Mouse (Mus musculus) thymus, adult 2 months (tissue): Measurements from ENCODE around the gene Dennd2c. TPM values are rescaled to one million over a fixed set of nuclear protein-coding genes. Genes with fewer than 3 reads are reported as not detected.

Experiments
- DNase-seq: peaks from one replicate; pipeline ENCODE4 v3.0.0; 2021
- H3K27ac ChIP-seq: fragments of 200-500 bp; 2 replicates; pipeline ENCODE4 v1.5.1; 2012; ENCODE audit warnings: low read length, control low read depth; ENCODE audit not compliant: control insufficient read depth, insufficient read depth
- H3K27me3 ChIP-seq: fragments of 200-500 bp; 2 replicates; pipeline ENCODE4 v1.6.1; 2012; ENCODE audit warnings: mild to moderate bottlenecking, low read length, moderate library complexity, mixed read lengths; ENCODE audit not compliant: control insufficient read depth, insufficient read depth
- H3K36me3 ChIP-seq: fragments of 200-500 bp; 2 replicates; pipeline ENCODE4 v1.6.1; 2012; ENCODE audit warnings: mild to moderate bottlenecking, low read length, moderate library complexity; ENCODE audit not compliant: control insufficient read depth, insufficient read depth
- H3K4me1 ChIP-seq: fragments of 200-500 bp; replicated peaks from 2 replicates; pipeline ENCODE4 v1.6.1; 2012; ENCODE audit warnings: low read length; ENCODE audit not compliant: control insufficient read depth, insufficient read depth
- H3K4me3 ChIP-seq: fragments of 200-500 bp; 2 replicates; pipeline ENCODE4 v1.5.1; 2012; ENCODE audit warnings: mild to moderate bottlenecking, low read length, control low read depth, moderate library complexity; ENCODE audit not compliant: control insufficient read depth, insufficient read depth
- CTCF ChIP-seq: fragments of 200-500 bp; IDR thresholded peaks from 2 replicates; pipeline ENCODE4 v1.5.1; 2012; ENCODE audit warnings: mild to moderate bottlenecking, control low read depth, low read length, moderate library complexity, borderline replicate concordance; ENCODE audit not compliant: control insufficient read depth, poor library complexity, insufficient read depth; ENCODE audit errors: extremely low read depth
- POLR2A ChIP-seq: fragments of 200-500 bp; IDR thresholded peaks from 2 replicates; pipeline ENCODE4 v1.6.1; 2012; ENCODE audit warnings: mild to moderate bottlenecking, low read length, control low read depth, moderate library complexity; ENCODE audit not compliant: control insufficient read depth, poor library complexity, insufficient read depth; ENCODE audit errors: extremely low read depth
- WGBS: fragments of 180-500 bp; shearing (Covaris S2); methylation state at CpG from one replicate; pipeline ENCODE4 v1.1.7; 2018; 5-methylcytosine and 5-hydroxymethylcytosine counted together
- polyA plus RNA-seq: library from polyadenylated mRNA; depleted of rRNA; stranded (reverse); fragments of >200 nt; gene quantifications from 2 replicates; pipeline ENCODE4 v1.2.3, GENCODE M21; 2012

Dennd2c gene
- polyA plus RNA-seq, 1 experiment, result 2.2 TPM

GRCm38 (mm10) chr3:103073771-103074170, 28.6 kb upstream of the Dennd2c start, which contains the start of gene Ampd1:
Gene Ampd1 (plus strand): TSS chr3:103074014.
- 78% methylated on average over 5 of the region's 5 CpGs for WGBS
- H3K4me1 ChIP-seq, result no peaks in the 10 kb centered on the region
- DNase-seq, result no peak
- no peak within 1 kb of the TSS for H3K27ac ChIP-seq
- no peak within 1 kb of the TSS for H3K4me3 ChIP-seq
- no peaks in the 10 kb centered on the region for H3K27me3 ChIP-seq
- no peak for TF ChIP-seq CTCF
- TF ChIP-seq POLR2A, result no peak
- peaks cover 5% of the 10 kb centered on the region for H3K36me3 ChIP-seq

DNA sequence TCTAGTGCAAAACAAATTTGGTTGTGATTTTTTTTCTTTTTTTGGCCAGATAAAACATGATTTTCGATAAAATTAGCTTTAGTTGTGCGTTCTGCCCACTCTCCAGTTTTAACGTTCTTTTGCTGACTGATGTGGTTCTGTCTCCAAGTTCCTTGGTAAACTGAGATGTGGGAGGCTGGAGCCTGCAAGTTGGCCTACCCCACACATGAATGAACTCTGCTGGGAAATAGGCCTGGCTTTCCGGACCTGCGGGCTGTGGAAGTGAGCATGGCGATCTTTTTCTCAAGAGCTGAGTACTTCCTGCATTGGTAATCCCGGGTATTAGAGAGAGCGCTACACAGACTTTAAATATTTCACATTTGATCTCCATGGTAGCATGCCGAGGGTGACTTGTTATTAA, 26.5 kb upstream of the Dennd2c start:
- Histone ChIP-seq H3K36me3 (no peaks in the 10 kb centered on the region), H3K4me1 (no peaks in the 10 kb centered on the region), H3K27ac (no peak overlapping the region), H3K4me3 (no peak overlapping the region), H3K27me3 (no peaks in the 10 kb centered on the region)
- WGBS, result 91% methylated on average over 9 of the region's 9 CpGs
- TF ChIP-seq CTCF (no peak), POLR2A (no peak)
- DNase-seq, result no peak

- Histone ChIP-seq H3K27me3 (no peaks in the 10 kb centered on the region), H3K36me3 (no peaks in the 10 kb centered on the region), H3K4me3 (no peak overlapping the region), H3K27ac (no peak overlapping the region), H3K4me1 (no peaks in the 10 kb centered on the region)
- no peak for DNase-seq
- TF ChIP-seq POLR2A (no peak), CTCF (no peak)
- WGBS, result 93% methylated on average over 9 of the region's 9 CpGs
Measured at GRCm38 (mm10) chr3:103076476-103076875, 25.9 kb upstream of the Dennd2c start.

DNA sequence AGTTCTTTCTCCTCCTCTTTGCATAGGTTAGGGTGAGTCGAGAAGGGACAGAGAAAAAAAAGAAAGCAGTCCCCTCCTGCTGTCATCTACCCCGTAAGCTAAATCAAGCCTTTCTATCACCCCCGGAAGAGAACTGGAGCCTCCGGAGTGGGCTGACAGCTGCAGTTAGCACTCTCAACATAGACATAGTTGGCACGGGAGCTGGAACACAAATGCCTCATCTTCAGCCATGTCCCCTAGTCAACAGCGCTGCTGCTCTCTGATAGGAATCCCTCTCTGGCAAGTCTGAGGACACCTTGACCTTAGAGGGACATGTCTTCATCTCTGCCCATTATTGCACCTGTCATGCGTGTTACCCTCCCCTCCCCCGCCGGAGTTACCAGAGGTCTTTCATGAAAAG, 23.1 kb upstream of the Dennd2c start:
- no peaks in the 10 kb centered on the region for H3K27me3 ChIP-seq
- no peak overlapping the region for H3K27ac ChIP-seq
- H3K4me1 ChIP-seq, result no peaks in the 10 kb centered on the region
- DNase-seq, result no peak
- TF ChIP-seq CTCF (no peak), POLR2A (no peak)
- H3K4me3 ChIP-seq, result no peak overlapping the region
- no peaks in the 10 kb centered on the region for H3K36me3 ChIP-seq
- WGBS, result 97% methylated on average over 9 of the region's 9 CpGs

DNA sequence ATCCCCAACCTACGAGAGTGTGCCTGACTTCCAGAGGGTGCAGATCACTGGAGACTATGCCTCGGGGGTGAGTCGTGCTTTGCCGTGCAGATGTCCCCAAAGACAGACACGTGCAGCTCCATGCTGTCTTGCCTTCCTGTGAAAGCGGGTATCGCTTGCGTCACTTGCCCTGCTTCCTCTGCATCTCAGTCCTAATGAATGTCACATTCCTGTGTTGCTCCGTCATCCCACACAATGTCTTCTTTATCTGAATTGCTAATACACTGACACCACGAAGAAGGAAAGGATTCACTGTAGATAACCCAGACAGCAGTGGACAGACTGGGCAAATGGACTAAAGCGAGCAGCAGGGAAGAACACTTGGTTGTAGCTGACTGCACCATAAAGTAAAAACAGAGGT, 21.4 kb upstream of the Dennd2c start:
- H3K4me1 ChIP-seq, result no peaks in the 10 kb centered on the region
- H3K4me3 ChIP-seq, result no peak overlapping the region
- WGBS, result 89% methylated on average over 11 of the region's 11 CpGs
- H3K27me3 ChIP-seq, result no peaks in the 10 kb centered on the region
- DNase-seq, result no peak
- no peaks in the 10 kb centered on the region for H3K36me3 ChIP-seq
- no peak overlapping the region for H3K27ac ChIP-seq
- TF ChIP-seq POLR2A, result no peak
- TF ChIP-seq CTCF, result no peak

GRCm38 (mm10) chr3:103081861-103082453, 20.4 kb upstream of the Dennd2c start:
- no peak for DNase-seq
- H3K4me3 ChIP-seq, result no peak overlapping the region
- WGBS, result 96% methylated on average over 17 of the region's 17 CpGs

DNA sequence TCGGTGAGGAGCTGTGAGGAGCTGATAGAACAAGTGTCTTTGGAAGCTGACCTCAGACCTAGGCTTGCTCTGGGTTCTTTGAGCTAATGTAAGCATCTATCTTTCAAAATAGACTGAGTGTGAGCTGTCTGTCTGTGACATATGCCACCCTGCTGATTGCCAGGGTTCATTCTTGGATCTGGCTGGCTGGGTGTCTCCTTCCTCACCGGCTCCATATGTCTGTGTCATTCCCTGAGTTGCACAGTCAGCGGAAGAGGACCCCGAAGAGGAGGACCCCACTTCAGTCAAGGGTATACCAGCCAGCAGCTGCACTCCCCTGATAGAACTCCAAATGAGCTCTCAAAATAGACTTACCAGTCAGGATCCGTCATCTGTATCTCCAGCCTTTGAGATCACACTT, 19.6 kb upstream of the Dennd2c start:
- H3K4me3 ChIP-seq, result no peak overlapping the region
- WGBS, result 93% methylated on average over 5 of the region's 5 CpGs
- TF ChIP-seq CTCF, result no peak
- no peak for TF ChIP-seq POLR2A
- no peak overlapping the region for H3K27ac ChIP-seq
- H3K4me1 ChIP-seq, result no peaks in the 10 kb centered on the region
- no peaks in the 10 kb centered on the region for H3K27me3 ChIP-seq
- DNase-seq, result no peak
- no peaks in the 10 kb centered on the region for H3K36me3 ChIP-seq

More at GRCm38 (mm10) chr3:103081861-103082453, 20.4 kb upstream of the Dennd2c start:
- TF ChIP-seq CTCF, result no peak
- no peak for TF ChIP-seq POLR2A
- H3K27me3 ChIP-seq, result no peaks in the 10 kb centered on the region
- H3K36me3 ChIP-seq, result no peaks in the 10 kb centered on the region
- no peaks in the 10 kb centered on the region for H3K4me1 ChIP-seq
- H3K27ac ChIP-seq, result no peak overlapping the region
